Mouse (Mus musculus) kidney, postnatal 0 days (tissue): ENCODE data around the gene 1700057G04Rik. TPM values are rescaled to one million over a fixed set of nuclear protein-coding genes. Genes with fewer than 3 reads are reported as not detected.

Experiments used
- ATAC-seq: fragments of 200-750 bp; cut with Nextera tagmentation; replicated peaks from 2 replicates; pipeline ENCODE4 v1.8.0; 2017; ENCODE audit warnings: low read depth, moderate number of reproducible peaks, moderate TSS enrichment, moderate library complexity; ENCODE audit not compliant: low FRiP score
- DNase-seq: peaks from one replicate; pipeline ENCODE4 v3.0.0-alpha.2; 2016; ENCODE audit warnings: low spot score
- H3K27ac ChIP-seq: fragments of 300-500 bp; sonication (generic); 2 replicates; pipeline ENCODE4 v1.5.1; 2014; ENCODE audit warnings: mild to moderate bottlenecking
- H3K27me3 ChIP-seq: fragments of 300-500 bp; sonication (generic); 2 replicates; pipeline ENCODE4 v1.6.1; 2014; ENCODE audit warnings: low read length, mixed read lengths; ENCODE audit not compliant: insufficient read depth
- H3K36me3 ChIP-seq: fragments of 300-500 bp; sonication (generic); 2 replicates; pipeline ENCODE4 v1.6.1; 2014; ENCODE audit warnings: low read length, mixed read lengths; ENCODE audit not compliant: insufficient read depth
- H3K4me1 ChIP-seq: fragments of 300-500 bp; sonication (generic); replicated peaks from 2 replicates; pipeline ENCODE4 v1.6.1; 2014; ENCODE audit warnings: antibody characterized with exemption, low read length, mixed read lengths; ENCODE audit not compliant: insufficient read depth
- H3K4me2 ChIP-seq: fragments of 300-500 bp; sonication (generic); 2 replicates; pipeline ENCODE4 v1.6.1; 2014; ENCODE audit warnings: mild to moderate bottlenecking, low read length, moderate library complexity, mixed read lengths
- H3K4me3 ChIP-seq: fragments of 300-500 bp; sonication (generic); replicated peaks from 2 replicates; pipeline ENCODE4 v1.5.1; 2014; ENCODE audit warnings: low read depth, low read length
- H3K9ac ChIP-seq: fragments of 300-500 bp; sonication (generic); 2 replicates; pipeline ENCODE4 v1.6.1; 2014; ENCODE audit warnings: low read depth, low read length
- H3K9me3 ChIP-seq: fragments of 300-500 bp; sonication (generic); replicated peaks from 2 replicates; pipeline ENCODE4 v1.6.1; 2016; ENCODE audit warnings: low read length, inconsistent platforms, mixed read lengths
- CTCF ChIP-seq: IDR thresholded peaks from 2 replicates; pipeline ENCODE4 v1.5.1; 2016; ENCODE audit warnings: antibody characterized with exemption, low read depth, mild to moderate bottlenecking, moderate library complexity
- WGBS: fragments of 180-500 bp; shearing (Covaris S2); extraction: QIAGEN DNeasy Blood & Tissue Kit; methylation state at CpG from one replicate; pipeline ENCODE4 v1.1.7; 2014; 5-methylcytosine and 5-hydroxymethylcytosine counted together
- polyA plus RNA-seq: library from polyadenylated mRNA; unstranded; fragments of >200 nt; fragmentation: Nextera tagmentation; extraction: Ambion mirVana; gene quantifications from 2 replicates; pipeline ENCODE4 v1.2.1, GENCODE M21; 2015

The 1700057G04Rik gene
- polyA plus RNA-seq, 1 experiment from 2014 or later, result 0.30 TPM

DNA sequence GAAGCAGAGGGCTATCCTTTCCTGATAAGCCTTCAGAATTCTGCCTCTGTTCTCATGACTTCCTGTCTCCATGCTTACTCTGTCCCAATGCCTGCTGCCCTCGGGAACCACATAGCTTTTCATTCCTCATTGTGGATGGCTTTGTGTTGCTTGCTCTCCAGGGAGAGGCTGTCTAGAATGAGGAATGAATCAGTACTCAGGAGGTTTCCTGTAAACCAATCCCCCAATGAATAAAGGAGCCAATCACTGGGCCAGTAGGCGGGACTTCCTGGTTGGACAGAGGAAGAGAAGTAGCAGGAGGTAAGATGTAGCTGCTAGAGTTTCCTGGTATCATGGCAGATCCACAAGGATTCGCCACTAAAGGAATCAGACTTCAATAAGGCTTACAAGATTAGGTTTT is 44.1 kb downstream of the 1700057G04Rik start:
- WGBS, result 79% methylated on average over 3 of the region's 3 CpGs

GRCm38 (mm10) chr9:92360691-92361310 is 51.6 kb downstream of the 1700057G04Rik start:
- Histone ChIP-seq H3K27me3 (no peaks in the 10 kb centered on the region), H3K9me3 (no peaks in the 10 kb centered on the region), H3K4me3 (no peak overlapping the region), H3K9ac (no peak overlapping the region), H3K4me1 (no peaks in the 10 kb centered on the region), H3K27ac (no peak overlapping the region), H3K4me2 (no peak overlapping the region), H3K36me3 (no peaks in the 10 kb centered on the region)
- 77% methylated on average over 1 of the region's 1 CpGs for WGBS
- DNase-seq (no peak), ATAC-seq (no peak)
- no peak for TF ChIP-seq CTCF

More for the DNA sequence above, 44.1 kb downstream of the 1700057G04Rik start:
- H3K4me1 ChIP-seq, result no peaks in the 10 kb centered on the region
- H3K4me3 ChIP-seq, result no peak overlapping the region
- H3K4me2 ChIP-seq, result no peak overlapping the region
- ATAC-seq, result no peak
- H3K36me3 ChIP-seq, result no peaks in the 10 kb centered on the region
- no peaks in the 10 kb centered on the region for H3K9me3 ChIP-seq
- H3K27me3 ChIP-seq, result no peaks in the 10 kb centered on the region
- no peak for TF ChIP-seq CTCF
- H3K9ac ChIP-seq, result no peak overlapping the region
- DNase-seq, result peak; percentile 4
- no peak overlapping the region for H3K27ac ChIP-seq

DNA sequence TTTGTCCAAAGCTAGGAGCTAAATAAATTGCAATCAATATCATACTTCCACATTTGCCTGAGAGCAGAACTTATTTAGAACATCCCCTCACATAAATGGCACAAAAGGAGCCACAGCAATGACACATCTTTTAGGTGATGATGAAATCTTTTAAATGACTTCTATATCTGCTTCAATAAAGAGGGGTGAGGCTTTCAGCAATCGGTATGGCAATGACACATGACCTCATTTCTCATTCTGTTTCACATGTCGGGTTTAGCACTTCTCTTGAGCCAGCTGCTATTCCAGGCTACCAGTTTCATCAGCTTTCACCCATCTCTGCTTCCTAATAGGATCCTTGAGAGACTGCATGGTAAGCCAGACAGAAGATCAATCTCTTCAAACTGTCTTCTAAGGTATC is 54.3 kb downstream of the 1700057G04Rik start:
- no peak for TF ChIP-seq CTCF
- no peaks in the 10 kb centered on the region for H3K9me3 ChIP-seq
- H3K36me3 ChIP-seq, result no peaks in the 10 kb centered on the region
- H3K4me2 ChIP-seq, result no peak overlapping the region
- H3K27me3 ChIP-seq, result no peaks in the 10 kb centered on the region
- ATAC-seq (no peak), DNase-seq (no peak)
- 69% methylated on average over 2 of the region's 2 CpGs for WGBS
- H3K4me3 ChIP-seq, result no peak overlapping the region
- H3K4me1 ChIP-seq, result no peaks in the 10 kb centered on the region
- H3K9ac ChIP-seq, result no peak overlapping the region
- H3K27ac ChIP-seq, result no peak overlapping the region

DNA sequence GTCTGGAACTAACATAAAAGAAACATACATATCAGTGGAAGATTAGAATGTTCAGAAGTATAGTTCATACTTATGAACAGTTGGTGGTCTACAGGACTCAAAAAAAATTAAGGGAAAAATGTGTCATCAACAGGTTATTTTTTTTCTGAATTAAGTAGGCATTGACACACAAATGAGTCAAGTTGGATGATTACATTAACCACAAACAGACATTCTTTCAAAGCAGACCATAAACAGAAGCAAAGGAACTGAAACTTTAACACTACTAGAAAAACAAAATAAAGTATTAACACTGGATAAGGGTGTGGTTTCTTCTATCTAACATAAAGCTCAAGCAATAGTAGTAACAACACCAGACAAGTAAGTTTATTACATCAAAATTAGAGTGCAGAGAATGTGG is 59.7 kb downstream of the 1700057G04Rik start:
- H3K9me3 ChIP-seq, result no peaks in the 10 kb centered on the region
- DNase-seq (no peak), ATAC-seq (no peak)
- H3K9ac ChIP-seq, result no peak overlapping the region
- no peak overlapping the region for H3K4me3 ChIP-seq
- 0 out of 2 replicates have a peak, but pooled peaks cover under 1% of the 10 kb centered on the region for H3K4me1 ChIP-seq
- H3K36me3 ChIP-seq, result no peaks in the 10 kb centered on the region
- H3K27ac ChIP-seq, result no peak overlapping the region
- no peak for TF ChIP-seq CTCF
- H3K27me3 ChIP-seq, result no peaks in the 10 kb centered on the region
- H3K4me2 ChIP-seq, result no peak overlapping the region

- TF ChIP-seq CTCF, result no peak
- DNase-seq, result peak; percentile 22
- no peak overlapping the region for H3K4me3 ChIP-seq
- ATAC-seq, result no peak
- WGBS, result 23% methylated on average over 4 of the region's 4 CpGs
- H3K9ac ChIP-seq, result no peak overlapping the region
- H3K4me2 ChIP-seq, result no peak overlapping the region
- H3K27me3 ChIP-seq, result no peaks in the 10 kb centered on the region
- H3K9me3 ChIP-seq, result no peaks in the 10 kb centered on the region
- H3K27ac ChIP-seq, result no peak overlapping the region
- no peaks in the 10 kb centered on the region for H3K36me3 ChIP-seq
- H3K4me1 ChIP-seq, result 0 out of 2 replicates have a peak, but pooled peaks cover 9% of the 10 kb centered on the region
These were observed 64.7 kb downstream of the 1700057G04Rik start for GRCm38 (mm10) chr9:92373896-92374295.

- H3K9ac ChIP-seq, result no peak overlapping the region
- WGBS, result 36% methylated on average over 7 of the region's 7 CpGs
- no peaks in the 10 kb centered on the region for H3K9me3 ChIP-seq
- 0 out of 2 replicates have a peak, but pooled peaks cover 9% of the 10 kb centered on the region for H3K4me1 ChIP-seq
- 0 out of 2 replicates have a peak overlapping the region, but pooled peaks have one; percentile 31 for H3K27ac ChIP-seq
- TF ChIP-seq CTCF, result no peak
- no peaks in the 10 kb centered on the region for H3K27me3 ChIP-seq
- peak; percentile 89 for ATAC-seq
- no peaks in the 10 kb centered on the region for H3K36me3 ChIP-seq
- H3K4me2 ChIP-seq, result no peak overlapping the region
- DNase-seq, result peak; percentile 27
- H3K4me3 ChIP-seq, result no peak overlapping the region
These were observed 65.6 kb downstream of the 1700057G04Rik start for GRCm38 (mm10) chr9:92374705-92375199.

DNA sequence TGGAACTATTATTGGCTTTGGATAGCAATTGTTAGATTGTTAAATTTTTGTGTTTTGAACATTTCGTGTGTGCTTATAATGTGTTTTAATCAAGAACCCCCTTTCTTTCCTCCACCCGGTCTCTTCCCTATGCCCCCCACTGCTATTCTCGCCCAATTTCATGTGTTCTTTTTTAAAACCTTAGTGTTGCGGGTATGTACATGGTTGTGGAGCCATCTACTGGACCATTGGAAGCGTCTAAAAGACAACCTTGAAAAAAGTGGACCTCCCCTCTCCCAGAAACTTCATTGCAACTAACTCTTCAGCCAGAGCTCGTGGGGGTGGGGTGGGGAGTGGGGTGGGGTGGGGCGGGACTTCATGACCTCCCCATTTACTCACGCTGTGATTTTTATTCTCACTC is 66.2 kb downstream of the 1700057G04Rik start:
- Histone ChIP-seq H3K27me3 (no peaks in the 10 kb centered on the region), H3K4me1 (0 out of 2 replicates have a peak, but pooled peaks cover 9% of the 10 kb centered on the region), H3K9ac (no peak overlapping the region), H3K36me3 (no peaks in the 10 kb centered on the region), H3K4me3 (no peak overlapping the region), H3K4me2 (no peak overlapping the region), H3K27ac (no peak overlapping the region), H3K9me3 (no peaks in the 10 kb centered on the region)
- peak; percentile 65 for TF ChIP-seq CTCF
- DNase-seq (peak; percentile 52), ATAC-seq (no peak; the same call in 1 of the 2 replicates)
- 52% methylated on average over 8 of the region's 8 CpGs for WGBS
